Mouse (Mus musculus): Measurements from ENCODE around the gene Myog. TPM values are rescaled to one million over a fixed set of nuclear protein-coding genes. Genes with fewer than 3 reads are reported as not detected.

The Myog gene
- polyA plus RNA-seq, 1 experiment from 2014 or later = not detected

- Histone ChIP-seq H3K36me3 (ENCODE audit: inconsistent target) (no peaks in the 10 kb centered on the region), H3K4me3 (ENCODE audit: inconsistent target) (no peak overlapping the region), H3K27ac (no peak overlapping the region), H3K79me2 (ENCODE audit: inconsistent target) (no peaks in the 10 kb centered on the region)
- WGBS (ENCODE audit: missing documents) = 95% methylated on average over 12 of the region's 12 CpGs
Observed at GRCm38 (mm10) chr1:134326841-134327346, 37.1 kb downstream of the Myog start.

- Histone ChIP-seq H3K27ac (no peak overlapping the region), H3K4me3 (ENCODE audit: inconsistent target) (no peak overlapping the region), H3K79me2 (ENCODE audit: inconsistent target) (no peaks in the 10 kb centered on the region), H3K36me3 (ENCODE audit: inconsistent target) (no peaks in the 10 kb centered on the region)
- 45% methylated on average over 20 of the region's 20 CpGs for WGBS (ENCODE audit: missing documents)
Observed at GRCm38 (mm10) chr1:134331879-134332635, 42.3 kb downstream of the Myog start.

GRCm38 (mm10) chr1:134332770-134333271, 43.0 kb downstream of the Myog start, which contains the start of gene Ppfia4:
TSS of gene Ppfia4 (minus strand) at chr1:134332928.
- 3% methylated on average over 13 of the region's 13 CpGs for WGBS (ENCODE audit: missing documents)
- H3K4me3 ChIP-seq (ENCODE audit: inconsistent target) = no peak within 1 kb of the TSS
- H3K27ac ChIP-seq = peak within 1 kb of the TSS; percentile 12; the same call in 1 of the 2 replicates

GRCm38 (mm10) chr1:134333371-134334110, 43.8 kb downstream of the Myog start:
- H3K4me3 ChIP-seq (ENCODE audit: inconsistent target) = no peak overlapping the region
- no peaks in the 10 kb centered on the region for H3K36me3 ChIP-seq (ENCODE audit: inconsistent target)
- H3K79me2 ChIP-seq (ENCODE audit: inconsistent target) = no peaks in the 10 kb centered on the region
- H3K27ac ChIP-seq = no peak overlapping the region
- WGBS (ENCODE audit: missing documents) = 83% methylated on average over 10 of the region's 10 CpGs

More at GRCm38 (mm10) chr1:134332770-134333271, 43.0 kb downstream of the Myog start, which contains the start of gene Ppfia4:
- no peaks in the 10 kb centered on the region for H3K36me3 ChIP-seq (ENCODE audit: inconsistent target)
- no peaks in the 10 kb centered on the region for H3K79me2 ChIP-seq (ENCODE audit: inconsistent target)

DNA sequence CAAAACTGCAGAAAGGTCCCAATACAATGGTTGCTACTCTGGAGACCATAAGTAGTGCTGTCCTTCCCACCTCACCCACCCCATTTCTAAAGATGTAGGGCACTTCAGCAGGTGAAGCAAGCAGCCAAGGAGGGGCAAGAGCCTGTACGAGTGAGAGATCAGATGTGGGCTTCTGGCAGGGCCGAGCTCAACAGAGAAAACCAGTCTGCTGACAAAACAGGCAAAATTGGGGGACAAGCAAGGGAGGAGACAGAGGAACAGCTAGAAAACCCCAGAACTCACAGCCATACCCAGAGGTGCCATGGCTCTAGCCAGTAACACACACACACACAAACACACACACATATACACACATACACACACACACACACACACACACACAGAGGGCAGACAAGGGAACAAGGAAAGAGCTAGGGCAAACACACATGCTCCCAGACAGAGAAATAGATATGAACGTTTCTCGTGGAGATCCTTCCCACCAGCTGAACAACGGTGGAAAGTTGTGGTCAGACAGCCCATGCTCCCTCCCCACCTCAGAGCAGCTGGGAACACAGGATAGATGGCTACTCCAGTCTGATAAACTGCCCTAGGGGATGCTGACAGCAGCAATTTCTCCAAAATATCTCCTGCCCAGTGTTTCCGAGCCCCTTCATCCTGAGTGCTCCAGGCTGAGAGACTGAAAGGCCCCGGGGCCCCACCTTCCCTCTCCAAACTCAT, 44.5 kb downstream of the Myog start:
- WGBS (ENCODE audit: missing documents) = 83% methylated on average over 7 of the region's 7 CpGs

DNA sequence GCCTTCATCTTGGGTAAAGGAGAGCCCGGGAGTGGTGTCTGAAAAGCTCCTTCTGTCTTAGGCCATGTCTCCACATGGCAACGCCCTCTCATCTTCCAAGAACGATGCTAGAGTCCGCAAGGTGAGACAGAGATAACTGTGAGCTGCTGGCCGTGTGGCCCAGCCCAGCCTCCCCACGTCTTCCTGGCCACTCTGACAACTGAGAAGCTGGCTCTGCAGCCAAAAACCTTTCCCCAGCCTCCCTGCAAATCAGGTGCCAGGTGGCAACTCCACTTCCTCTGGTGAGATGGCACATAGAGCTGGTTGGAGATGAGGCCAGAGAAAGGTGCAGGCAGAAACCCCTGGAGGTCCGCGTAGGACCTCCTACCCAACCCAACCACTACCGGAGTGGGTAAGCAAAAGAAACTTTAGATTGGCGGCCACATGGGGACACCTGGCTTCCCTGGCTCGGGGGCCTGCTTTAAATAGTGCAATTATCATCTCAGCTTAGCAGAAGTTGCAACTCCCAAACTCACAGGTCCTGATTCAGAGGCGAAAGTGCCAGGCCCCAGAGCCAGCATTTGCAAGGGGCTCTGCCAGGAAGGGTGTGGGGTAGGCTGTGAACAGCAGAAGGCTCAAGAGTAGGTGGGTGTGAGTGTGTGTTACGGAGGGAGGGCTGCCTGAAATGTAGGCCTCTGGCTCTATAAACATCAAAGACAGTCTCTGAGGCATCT, 45.6 kb downstream of the Myog start:
- Histone ChIP-seq H3K27ac (no peak overlapping the region), H3K79me2 (ENCODE audit: inconsistent target) (no peaks in the 10 kb centered on the region), H3K4me3 (ENCODE audit: inconsistent target) (no peak overlapping the region), H3K36me3 (ENCODE audit: inconsistent target) (no peaks in the 10 kb centered on the region)
- 84% methylated on average over 13 of the region's 13 CpGs for WGBS (ENCODE audit: missing documents)

More for the DNA sequence above, 44.5 kb downstream of the Myog start:
- Histone ChIP-seq H3K36me3 (ENCODE audit: inconsistent target) (no peaks in the 10 kb centered on the region), H3K79me2 (ENCODE audit: inconsistent target) (no peaks in the 10 kb centered on the region), H3K27ac (no peak overlapping the region), H3K4me3 (ENCODE audit: inconsistent target) (no peak overlapping the region)

- Histone ChIP-seq H3K36me3 (ENCODE audit: inconsistent target) (no peaks in the 10 kb centered on the region), H3K4me3 (ENCODE audit: inconsistent target) (no peak overlapping the region), H3K27ac (no peak overlapping the region), H3K79me2 (ENCODE audit: inconsistent target) (no peaks in the 10 kb centered on the region)
- whole genome bisulfite sequencing (ENCODE audit: missing documents) = 85% methylated on average over 12 of the region's 12 CpGs
Observed at GRCm38 (mm10) chr1:134335924-134336810, 46.4 kb downstream of the Myog start.

GRCm38 (mm10) chr1:134336958-134337710, 47.3 kb downstream of the Myog start:
- Histone ChIP-seq H3K4me3 (ENCODE audit: inconsistent target) (no peak overlapping the region), H3K36me3 (ENCODE audit: inconsistent target) (no peaks in the 10 kb centered on the region), H3K27ac (no peak overlapping the region), H3K79me2 (ENCODE audit: inconsistent target) (no peaks in the 10 kb centered on the region)
- 21% methylated on average over 11 of the region's 11 CpGs for WGBS (ENCODE audit: missing documents)

DNA sequence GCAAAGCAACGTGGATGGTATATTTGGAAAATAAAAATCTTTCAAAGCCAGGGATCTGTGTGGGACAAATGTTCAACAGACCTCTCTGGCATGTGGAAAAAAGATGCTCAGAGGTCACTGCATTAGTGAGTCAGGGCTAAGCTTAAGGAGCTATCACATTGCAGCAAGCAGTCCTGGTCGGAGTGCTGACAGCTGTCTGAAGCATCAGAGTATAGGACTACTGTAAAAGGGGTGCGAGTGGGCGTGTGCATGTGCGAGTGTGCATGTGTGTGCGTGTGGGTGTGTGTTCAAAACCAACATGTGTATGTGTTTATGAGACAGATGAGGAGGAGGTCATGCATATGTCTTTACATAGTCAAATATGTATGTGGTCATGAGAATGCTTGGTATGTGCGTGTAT, 49.4 kb downstream of the Myog start:
- no peaks in the 10 kb centered on the region for H3K79me2 ChIP-seq (ENCODE audit: inconsistent target)
- H3K4me3 ChIP-seq (ENCODE audit: inconsistent target) = no peak overlapping the region
- 95% methylated on average over 7 of the region's 7 CpGs for WGBS (ENCODE audit: missing documents)
- H3K27ac ChIP-seq = no peak overlapping the region
- H3K36me3 ChIP-seq (ENCODE audit: inconsistent target) = no peaks in the 10 kb centered on the region

- Histone ChIP-seq H3K4me3 (ENCODE audit: inconsistent target) (no peak overlapping the region), H3K27ac (no peak overlapping the region), H3K79me2 (ENCODE audit: inconsistent target) (no peaks in the 10 kb centered on the region), H3K36me3 (ENCODE audit: inconsistent target) (no peaks in the 10 kb centered on the region)
- WGBS (ENCODE audit: missing documents) = 97% methylated on average over 18 of the region's 18 CpGs
Observed at GRCm38 (mm10) chr1:134339757-134340619, 50.2 kb downstream of the Myog start.

GRCm38 (mm10) chr1:134341641-134342277, 52.0 kb downstream of the Myog start:
- 84% methylated on average over 5 of the region's 5 CpGs for WGBS (ENCODE audit: missing documents)
- H3K4me3 ChIP-seq (ENCODE audit: inconsistent target) = no peak overlapping the region
- no peaks in the 10 kb centered on the region for H3K79me2 ChIP-seq (ENCODE audit: inconsistent target)
- peaks cover 8% of the 10 kb centered on the region for H3K36me3 ChIP-seq (ENCODE audit: inconsistent target)
- no peak overlapping the region for H3K27ac ChIP-seq
